Mouse (Mus musculus) heart, adult 2 months (tissue): Measurements from ENCODE around the gene Fyn.

ENCODE experiments used
- CTCF ChIP-seq: fragments of 200-600 bp; IDR thresholded peaks from 2 replicates; pipeline ENCODE4 v1.8.1; 2022; ENCODE audit warnings: antibody characterized with exemption, mild to moderate bottlenecking, moderate library complexity
- EP300 ChIP-seq: fragments of 200-500 bp; IDR thresholded peaks from 2 replicates; pipeline ENCODE4 v1.6.1; 2011; ENCODE audit warnings: low read depth, low read length, control low read depth; ENCODE audit not compliant: insufficient read depth
- POLR2A ChIP-seq: fragments of 200-500 bp; IDR thresholded peaks from 2 replicates; pipeline ENCODE4 v1.6.1; 2011; ENCODE audit warnings: mild to moderate bottlenecking, low read depth, low read length, control low read depth; ENCODE audit not compliant: insufficient read depth

DNA sequence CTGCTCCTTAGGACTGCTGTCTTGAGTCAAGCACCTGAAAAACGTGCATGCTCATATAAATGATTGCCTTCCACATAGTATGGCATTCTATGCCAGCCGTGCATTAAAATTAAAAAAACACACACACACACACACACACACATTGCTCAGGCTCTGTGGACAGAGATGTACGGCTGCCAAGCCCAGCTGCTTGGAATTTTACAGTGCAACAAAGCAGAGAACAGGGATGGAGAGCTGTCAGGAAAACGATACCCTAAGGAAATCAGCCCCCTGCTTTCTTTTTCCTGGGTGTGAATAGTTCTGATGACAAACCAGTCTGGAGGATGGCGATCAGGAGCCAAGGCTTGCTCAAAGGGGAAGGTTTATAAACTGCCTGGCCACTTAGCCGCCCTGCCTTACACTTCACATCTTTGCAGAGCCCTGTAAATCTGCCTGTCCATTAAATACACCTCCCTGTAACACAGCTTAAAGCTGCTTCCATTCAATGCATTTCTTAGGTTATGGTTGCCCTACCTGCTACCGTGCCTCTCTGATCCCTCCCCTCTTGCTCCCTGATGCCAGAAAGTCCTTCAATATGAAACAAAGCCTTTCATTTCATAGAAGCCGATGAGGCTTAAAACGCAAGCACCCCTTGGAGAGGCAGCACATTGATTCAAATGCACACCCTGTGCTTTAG, 228.6 kb downstream of the Fyn start:
- no peak for TF ChIP-seq CTCF
- no peak for TF ChIP-seq POLR2A
- no peak for TF ChIP-seq EP300
